Mouse (Mus musculus): ENCODE measurements around the gene 4930562C15Rik. TPM values are rescaled to one million over a fixed set of nuclear protein-coding genes. Genes with fewer than 3 reads are reported as not detected.

Gene 4930562C15Rik
- polyA plus RNA-seq, 1 experiment, result not detected

DNA sequence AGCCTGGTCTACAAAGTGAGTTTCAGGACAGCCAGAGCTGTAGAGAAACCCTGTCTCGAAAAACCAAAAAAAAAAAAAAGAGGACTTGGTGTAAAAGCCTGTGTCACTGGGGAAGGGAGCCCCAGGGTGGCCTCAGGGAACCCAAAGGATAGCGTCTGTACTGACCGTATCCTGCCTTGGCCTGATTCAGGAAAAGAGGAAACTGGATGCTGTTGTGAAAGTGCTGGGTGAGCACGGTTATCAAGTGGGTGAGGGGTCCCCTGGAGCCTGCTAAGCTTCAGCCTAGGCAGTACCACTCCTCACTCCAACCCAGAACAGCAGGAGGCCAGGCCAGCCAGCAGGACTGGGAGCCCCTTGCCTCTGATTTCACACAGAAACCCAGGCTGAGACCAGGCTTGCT is 42.0 kb downstream of the 4930562C15Rik start:
- H3K27ac ChIP-seq (ENCODE audit: insufficient read depth, low read length), result no peak overlapping the region
- H3K4me3 ChIP-seq (ENCODE audit: insufficient read depth, low read length), result no peak overlapping the region
- TF ChIP-seq POLR2A (IDR thresholded peaks at IDR 0.05; ENCODE audit: low read depth, low read length), result no peak
- no peak for TF ChIP-seq CTCF (IDR thresholded peaks at IDR 0.05; ENCODE audit: borderline replicate concordance, insufficient read depth, low read length)
- H3K4me1 ChIP-seq (ENCODE audit: control insufficient read depth, insufficient read depth, low read length), result peaks cover 7% of the 10 kb centered on the region

DNA sequence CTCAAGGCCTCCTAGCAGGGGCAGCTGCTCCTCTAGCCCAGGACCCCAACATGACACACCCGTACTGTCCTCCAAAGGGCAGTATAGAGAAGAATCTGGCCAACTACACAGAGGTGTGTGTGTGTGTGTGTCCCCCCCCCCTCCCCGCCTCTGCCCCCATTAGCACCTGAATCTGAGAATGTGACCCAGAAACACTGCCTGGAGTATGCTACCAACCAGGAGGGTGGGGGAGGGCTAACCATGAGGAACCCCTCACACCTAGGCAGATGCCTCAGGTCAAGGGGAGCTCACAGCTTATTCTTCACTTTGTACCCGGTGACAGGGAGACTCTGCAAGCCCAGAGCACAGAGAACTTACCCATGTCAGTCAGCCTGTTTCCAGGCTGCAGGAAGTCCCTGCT is 42.5 kb downstream of the 4930562C15Rik start:
- Histone ChIP-seq H3K4me1 (ENCODE audit: control insufficient read depth, insufficient read depth, low read length) (peaks cover 7% of the 10 kb centered on the region), H3K4me3 (ENCODE audit: insufficient read depth, low read length) (peak overlapping the region; percentile 79), H3K27ac (ENCODE audit: insufficient read depth, low read length) (no peak overlapping the region)
- no peak for TF ChIP-seq CTCF (IDR thresholded peaks at IDR 0.05; ENCODE audit: borderline replicate concordance, insufficient read depth, low read length)
- TF ChIP-seq POLR2A (IDR thresholded peaks at IDR 0.05; ENCODE audit: low read depth, low read length), result no peak

DNA sequence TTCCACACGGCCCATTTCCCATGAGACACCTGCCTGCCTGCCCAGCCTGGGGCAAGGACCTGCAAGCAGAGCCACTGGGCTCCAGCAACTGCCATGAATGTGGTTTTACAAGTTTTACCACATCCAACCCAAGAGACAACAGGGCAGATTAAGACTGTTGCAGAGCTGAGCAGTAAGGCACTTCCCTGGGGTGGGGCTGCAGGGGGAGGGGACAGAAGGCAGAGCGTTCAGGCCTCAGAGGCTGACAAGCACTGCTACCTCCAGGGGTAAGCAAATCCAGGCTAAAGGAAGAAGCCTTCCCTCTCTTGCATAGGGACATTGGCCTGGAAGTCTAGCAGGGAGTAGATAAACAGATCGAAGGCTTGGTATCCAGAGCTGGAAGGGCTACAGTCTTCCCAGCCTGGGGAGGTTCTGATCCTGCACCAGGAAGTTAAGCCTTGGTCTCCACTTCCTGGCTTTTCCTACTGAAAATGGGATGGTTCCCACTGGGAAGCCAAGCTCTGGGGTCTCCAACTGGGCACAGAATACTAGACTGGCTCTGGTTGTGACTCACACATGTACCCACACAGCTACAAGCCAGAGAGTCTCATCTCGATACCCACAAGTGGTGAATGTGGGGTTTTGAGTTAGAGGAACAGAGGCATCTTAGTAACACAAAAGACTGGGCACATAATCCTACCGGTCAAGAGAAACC is 43.1 kb downstream of the 4930562C15Rik start:
- H3K4me3 ChIP-seq (ENCODE audit: insufficient read depth, low read length), result peak overlapping the region; percentile 79
- H3K4me1 ChIP-seq (ENCODE audit: control insufficient read depth, insufficient read depth, low read length), result peaks cover 7% of the 10 kb centered on the region
- peak overlapping the region; percentile 47 for H3K27ac ChIP-seq (ENCODE audit: insufficient read depth, low read length)
- TF ChIP-seq POLR2A (IDR thresholded peaks at IDR 0.05; ENCODE audit: low read depth, low read length), result peak; percentile 60; the same call in 1 of the 2 replicates
- TF ChIP-seq CTCF (IDR thresholded peaks at IDR 0.05; ENCODE audit: borderline replicate concordance, insufficient read depth, low read length), result no peak

DNA sequence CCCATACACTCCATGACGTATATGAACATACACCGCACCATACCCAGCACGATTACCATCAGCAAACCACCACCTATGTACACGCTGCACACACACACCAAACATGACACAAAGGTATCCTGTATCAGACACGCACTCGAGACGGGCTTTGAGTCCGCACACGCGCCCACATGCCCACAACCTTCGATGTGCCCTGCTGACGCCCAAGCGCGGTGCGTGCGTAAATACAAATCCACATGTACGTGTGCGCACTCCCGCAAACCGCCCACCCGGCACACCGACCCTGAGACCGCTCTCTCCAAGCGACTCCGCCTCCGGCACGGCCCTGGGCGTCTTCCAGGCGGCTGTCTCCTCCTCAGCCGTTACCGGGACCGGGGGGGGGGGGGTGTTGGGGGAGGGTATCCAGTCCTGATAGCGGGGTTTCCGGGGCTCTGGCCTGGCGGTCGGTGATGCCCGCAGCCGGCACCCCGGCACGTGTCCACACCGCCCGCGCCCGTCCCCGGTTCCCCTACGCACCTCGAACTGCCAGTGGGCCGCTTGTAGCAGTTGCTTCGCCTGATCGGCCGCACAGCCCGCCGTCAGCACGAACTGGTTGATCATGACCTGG is 44.0 kb downstream of the 4930562C15Rik start:
- TF ChIP-seq CTCF (IDR thresholded peaks at IDR 0.05; ENCODE audit: borderline replicate concordance, insufficient read depth, low read length), result no peak
- peak; percentile 55; the same call in 1 of the 2 replicates for TF ChIP-seq POLR2A (IDR thresholded peaks at IDR 0.05; ENCODE audit: low read depth, low read length)
- Histone ChIP-seq H3K27ac (ENCODE audit: insufficient read depth, low read length) (peak overlapping the region; percentile 99), H3K4me1 (ENCODE audit: control insufficient read depth, insufficient read depth, low read length) (peaks cover 7% of the 10 kb centered on the region), H3K4me3 (ENCODE audit: insufficient read depth, low read length) (peak overlapping the region; percentile 79)

DNA sequence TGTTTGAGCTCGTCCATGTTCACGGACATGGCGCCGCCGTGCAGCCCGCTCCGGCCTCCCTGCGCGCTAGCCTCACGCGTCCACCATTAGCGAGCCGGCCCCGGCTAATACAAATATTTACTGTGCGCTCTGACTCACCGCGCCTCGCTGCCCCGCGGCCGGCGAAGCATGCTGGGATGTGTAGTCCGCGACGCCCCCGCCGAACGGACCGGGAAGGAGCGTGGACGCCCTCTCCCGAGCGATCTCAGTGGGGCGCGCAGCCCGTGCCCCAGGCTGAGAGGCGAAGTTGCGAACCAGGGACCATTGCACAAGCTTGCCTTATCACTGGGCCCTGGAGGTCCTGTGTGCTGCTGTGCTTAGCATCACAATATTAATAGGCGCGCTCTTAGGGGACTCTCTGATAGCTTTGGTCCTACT is 44.5 kb downstream of the 4930562C15Rik start:
- TF ChIP-seq POLR2A (IDR thresholded peaks at IDR 0.05; ENCODE audit: low read depth, low read length) (peak; percentile 88), CTCF (IDR thresholded peaks at IDR 0.05; ENCODE audit: borderline replicate concordance, insufficient read depth, low read length) (no peak)
- peaks cover 7% of the 10 kb centered on the region for H3K4me1 ChIP-seq (ENCODE audit: control insufficient read depth, insufficient read depth, low read length)
- peak overlapping the region; percentile 79 for H3K4me3 ChIP-seq (ENCODE audit: insufficient read depth, low read length)
- H3K27ac ChIP-seq (ENCODE audit: insufficient read depth, low read length), result peak overlapping the region; percentile 99

DNA sequence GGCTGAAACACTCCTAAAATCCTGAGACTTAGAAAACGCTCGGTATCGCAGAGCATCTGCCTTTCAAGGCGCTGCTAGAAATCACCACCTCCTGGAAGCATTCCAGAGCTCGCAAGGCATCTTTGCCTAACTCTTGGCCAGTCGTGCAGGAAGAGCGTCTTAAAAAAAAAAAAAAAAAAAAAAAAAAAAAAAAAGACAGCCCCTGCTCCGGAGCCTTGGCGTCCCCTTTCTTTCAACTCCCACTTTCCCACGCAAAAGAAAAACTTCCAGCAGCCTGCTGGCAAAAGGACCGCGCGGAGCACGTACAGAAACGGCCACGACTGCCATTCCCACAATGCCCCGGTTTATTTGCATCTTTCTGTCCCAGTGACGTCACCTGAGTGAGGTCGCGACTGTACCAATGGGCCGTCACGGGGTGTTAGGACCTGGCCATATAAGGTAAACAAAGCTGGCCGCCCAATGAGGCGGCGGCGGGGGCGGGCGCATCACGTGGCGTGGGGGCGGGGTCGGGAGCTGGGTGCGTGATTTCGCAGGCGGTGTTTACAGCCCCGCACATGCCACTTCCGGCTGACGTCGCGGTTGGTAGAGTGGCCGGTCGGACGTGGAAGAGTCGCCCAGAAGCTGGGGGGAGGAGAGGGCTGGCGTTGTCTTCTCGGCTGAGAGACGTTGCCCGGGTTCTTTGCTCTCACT is 45.1 kb downstream of the 4930562C15Rik start, which contains the start of gene Ubald1:
Gene Ubald1 (minus strand): TSS at position 180 of the 690 bp plus-strand sequence.
- H3K27ac ChIP-seq (ENCODE audit: insufficient read depth, low read length), result peak within 1 kb of the TSS; percentile 99
- TF ChIP-seq CTCF (IDR thresholded peaks at IDR 0.05; ENCODE audit: borderline replicate concordance, insufficient read depth, low read length) (no peak), POLR2A (IDR thresholded peaks at IDR 0.05; ENCODE audit: low read depth, low read length) (peak; percentile 82)
- H3K4me1 ChIP-seq (ENCODE audit: control insufficient read depth, insufficient read depth, low read length), result peaks cover 7% of the 10 kb centered on the region
- H3K4me3 ChIP-seq (ENCODE audit: insufficient read depth, low read length), result peak within 1 kb of the TSS; percentile 79

DNA sequence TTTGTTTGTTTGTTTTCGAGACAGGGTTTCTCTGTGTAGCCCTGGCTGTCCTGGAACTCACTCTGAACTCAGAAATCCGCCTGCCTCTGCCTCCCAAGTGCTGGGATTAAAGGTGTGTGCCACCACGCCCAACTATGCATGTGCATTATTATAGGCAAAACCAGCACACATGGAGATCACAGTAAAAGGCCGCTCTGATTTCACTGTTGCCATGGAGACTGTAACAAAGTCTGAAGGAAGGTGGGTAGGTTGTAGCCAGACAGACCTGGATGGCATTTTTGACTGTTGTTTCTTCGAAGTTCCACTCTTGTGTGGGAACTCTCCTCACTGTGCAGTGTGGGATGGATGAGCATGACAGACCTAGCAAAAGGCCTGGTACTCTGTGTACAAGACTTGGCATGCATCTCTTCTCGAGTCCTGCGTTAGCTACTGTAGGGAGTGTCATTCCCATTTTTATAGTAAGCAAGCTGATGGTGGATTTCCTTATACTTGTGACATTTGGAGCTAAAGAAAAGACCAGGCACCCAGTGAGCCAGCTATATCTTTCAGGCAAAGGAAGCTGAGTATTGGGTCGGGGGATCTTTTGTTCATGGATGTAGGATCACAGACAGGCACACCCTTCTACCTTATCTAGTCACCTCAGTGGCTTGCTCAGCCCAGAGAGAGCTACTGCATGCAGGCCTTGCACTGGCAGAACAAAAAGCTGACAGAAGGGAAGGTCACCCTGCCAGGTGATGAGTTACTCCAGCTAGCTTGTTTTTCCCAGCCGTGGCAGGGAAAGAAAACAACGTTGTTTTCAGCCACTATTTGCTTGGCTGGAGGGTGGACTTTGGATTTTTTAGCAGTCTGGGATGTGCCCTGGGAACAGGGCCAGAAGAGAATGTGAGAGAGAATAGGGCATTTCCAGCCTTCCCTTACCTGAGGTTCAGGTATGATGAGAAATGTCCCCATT is 46.5 kb downstream of the 4930562C15Rik start:
- TF ChIP-seq CTCF (IDR thresholded peaks at IDR 0.05; ENCODE audit: borderline replicate concordance, insufficient read depth, low read length) (no peak), POLR2A (IDR thresholded peaks at IDR 0.05; ENCODE audit: low read depth, low read length) (peak; percentile 1; the same call in 1 of the 2 replicates)
- Histone ChIP-seq H3K4me3 (ENCODE audit: insufficient read depth, low read length) (peak overlapping the region; percentile 62; the same call in 1 of the 2 replicates), H3K4me1 (ENCODE audit: control insufficient read depth, insufficient read depth, low read length) (peaks cover 7% of the 10 kb centered on the region), H3K27ac (ENCODE audit: insufficient read depth, low read length) (no peak overlapping the region)

DNA sequence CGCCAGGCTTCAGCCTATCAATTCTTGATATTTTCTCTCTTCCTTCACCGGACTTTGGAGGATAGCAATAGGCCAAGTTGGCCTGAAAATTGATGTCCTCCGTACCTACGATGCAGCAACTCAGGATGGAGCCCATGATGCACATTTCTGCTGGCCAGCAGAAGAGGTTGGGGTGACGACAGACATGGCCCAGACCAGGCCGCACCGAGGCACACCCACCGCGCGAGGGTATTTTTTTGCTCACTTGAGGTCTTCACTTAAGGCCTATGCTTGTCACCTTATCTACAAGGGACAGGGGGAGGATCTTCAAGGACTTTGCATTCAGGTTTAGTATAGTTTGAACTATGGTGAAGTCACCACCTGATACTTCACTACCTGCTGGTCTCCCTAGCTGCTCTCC is 49.7 kb downstream of the 4930562C15Rik start:
- Histone ChIP-seq H3K4me1 (ENCODE audit: control insufficient read depth, insufficient read depth, low read length) (peaks cover 12% of the 10 kb centered on the region), H3K27ac (ENCODE audit: insufficient read depth, low read length) (no peak overlapping the region), H3K4me3 (ENCODE audit: insufficient read depth, low read length) (no peak overlapping the region)
- no peak for TF ChIP-seq CTCF (IDR thresholded peaks at IDR 0.05; ENCODE audit: borderline replicate concordance, insufficient read depth, low read length)
- no peak for TF ChIP-seq POLR2A (IDR thresholded peaks at IDR 0.05; ENCODE audit: low read depth, low read length)
